Mouse (Mus musculus) R1 (cell line): ENCODE measurements around the gene Olfr243.
"Not testable (repeated sequence)": the region's sequence is repeated elsewhere in the genome, so short reads cannot be mapped to it uniquely, and the experiment has no call there.

ENCODE experiments used
- DNase-seq: peaks from one replicate; pipeline ENCODE4 v3.0.0-alpha.2; 2018; ENCODE audit warnings: low read depth, low spot score

The Olfr243 gene

DNA sequence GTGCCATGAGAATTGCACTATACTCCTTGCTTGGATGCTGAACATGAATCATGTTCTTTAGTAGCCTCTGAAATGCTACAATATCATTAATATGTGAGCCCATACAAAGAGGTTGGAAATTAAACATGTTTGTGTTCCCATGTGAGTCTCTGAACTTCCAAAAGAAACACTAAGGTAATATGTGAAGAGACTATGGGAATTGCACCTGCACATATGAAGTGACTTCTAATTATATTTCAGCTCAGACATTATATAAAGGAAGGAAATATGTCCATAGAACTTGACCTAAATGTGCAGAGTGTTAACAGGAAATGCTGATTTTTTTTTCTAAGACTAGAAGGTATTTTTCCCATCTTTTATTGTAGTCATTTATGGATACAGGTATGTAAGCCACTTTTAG, at the start of gene Olfr243:
TSS of gene Olfr243 (plus strand) at position 301 of the 400 bp plus-strand sequence.
- DNase-seq: no peak

DNA sequence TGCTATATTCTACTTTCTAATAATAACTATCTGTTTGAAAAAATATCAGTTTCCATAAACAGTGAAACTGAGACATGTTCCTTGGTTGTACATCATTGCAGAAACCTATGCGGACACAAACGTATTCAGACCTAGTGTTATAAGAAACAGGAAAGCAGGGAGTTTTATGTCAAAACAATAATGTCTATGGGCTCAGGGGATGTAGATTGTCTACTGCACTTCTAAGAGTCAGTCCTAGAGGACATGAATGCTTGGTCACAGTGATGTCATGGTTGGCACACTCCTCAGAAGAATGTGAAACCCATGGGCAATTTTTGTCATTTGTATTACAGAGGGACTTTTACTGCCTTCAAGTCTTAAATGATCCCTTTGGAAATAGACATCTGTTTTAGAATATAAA, 43.4 kb upstream of the Olfr243 start, which contains the start of gene Olfr624:
TSS of gene Olfr624 (minus strand) at position 101 of the 400 bp plus-strand sequence.
- DNase-seq: no peak

DNA sequence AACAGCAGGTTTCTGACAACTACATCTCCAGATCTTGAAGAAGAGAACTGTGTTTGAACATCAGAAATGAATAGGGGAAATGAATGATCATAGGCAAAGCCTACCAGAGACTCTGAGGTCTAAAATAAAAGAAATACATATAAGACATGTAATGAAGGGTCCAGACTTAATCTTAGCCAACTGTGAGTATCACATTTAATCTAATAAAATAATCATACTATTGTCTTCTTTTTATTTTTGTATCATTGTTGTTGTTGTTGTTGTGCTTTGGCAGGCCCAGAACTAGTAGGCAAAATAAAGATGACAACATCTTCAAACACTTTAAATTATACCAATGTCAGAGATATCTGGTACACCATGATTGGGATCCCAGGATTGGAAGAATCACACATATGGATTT, 32.1 kb upstream of the Olfr243 start, which contains the start of gene Olfr625-ps1:
TSS of gene Olfr625-ps1 (plus strand) at position 301 of the 400 bp plus-strand sequence.
- DNase-seq: no peak

DNA sequence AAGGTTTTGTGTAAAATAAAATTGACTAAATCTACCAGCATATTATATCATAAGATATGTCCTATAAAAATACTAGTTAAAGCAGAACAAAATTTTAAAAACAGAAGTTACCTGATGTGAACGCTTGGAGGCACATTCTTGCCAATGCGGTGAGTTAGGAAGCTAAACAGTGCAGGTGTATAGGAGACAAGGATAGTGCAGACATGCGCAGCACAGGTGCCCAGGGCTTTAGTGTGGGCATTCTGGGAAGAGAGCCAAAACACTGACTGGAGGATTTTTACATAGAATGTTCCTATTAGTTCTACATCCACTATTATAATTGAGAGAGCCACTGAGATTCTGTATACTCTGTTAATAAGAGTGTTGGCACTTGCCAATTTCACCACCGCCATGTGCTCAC, 15.0 kb upstream of the Olfr243 start:
- no peak for DNase-seq

DNA sequence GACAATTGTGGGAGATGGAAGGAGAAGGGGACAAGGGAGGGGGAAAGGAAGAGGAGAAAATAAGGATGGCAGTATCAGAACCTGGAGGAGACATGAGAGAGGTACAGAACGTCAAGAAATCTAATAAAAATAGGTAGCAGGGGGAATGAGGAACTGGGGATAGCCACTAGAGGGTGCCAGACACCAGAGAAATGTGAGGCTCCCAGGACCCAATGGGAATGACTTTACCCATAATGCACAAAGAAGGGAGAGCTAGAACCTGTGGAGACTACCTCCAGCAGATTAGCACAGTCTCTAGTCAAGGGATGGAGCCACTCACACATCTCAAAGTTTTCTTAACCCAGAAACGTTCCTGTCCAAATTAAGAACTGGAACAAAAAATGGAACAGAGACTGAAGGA, 2.4 kb upstream of the Olfr243 start:
- DNase-seq: no peak

DNA sequence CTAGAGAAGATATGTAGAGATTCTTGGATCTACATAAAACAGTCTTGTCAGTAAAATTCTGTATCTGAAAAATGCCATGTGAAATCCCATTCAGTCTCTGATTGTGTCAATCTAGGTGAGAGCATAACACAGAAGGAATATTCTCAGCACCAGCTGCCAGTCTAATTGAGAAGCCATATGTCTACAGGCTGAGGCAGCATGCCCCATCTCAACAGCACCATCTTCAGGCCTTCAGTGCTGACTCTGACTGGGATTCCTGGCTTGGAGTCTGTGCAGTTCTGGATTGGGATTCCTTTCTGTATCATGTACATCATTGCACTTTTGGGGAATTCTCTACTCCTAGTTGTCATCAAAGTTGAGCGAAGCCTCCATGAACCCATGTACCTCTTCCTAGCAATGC, 1.9 kb downstream of the Olfr243 start:
- DNase-seq: not testable (repeated sequence)

DNA sequence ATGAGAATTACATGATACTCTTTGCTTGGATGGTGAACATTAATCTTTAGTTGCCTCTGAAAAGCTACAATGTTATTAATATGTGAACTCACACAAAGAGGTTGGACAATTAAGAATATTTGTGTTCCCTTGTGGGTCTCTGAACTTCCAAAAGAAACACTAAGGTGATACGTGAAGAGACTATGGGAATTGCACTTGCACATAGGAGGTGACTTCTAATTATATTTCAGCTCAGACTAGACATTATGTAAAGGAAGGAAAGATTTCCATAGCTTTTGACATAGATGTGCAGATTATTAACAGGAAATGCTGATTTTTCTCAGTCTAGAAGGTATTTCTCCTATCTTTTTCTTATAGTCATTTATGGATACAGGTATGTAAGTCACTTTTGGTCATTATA, 15.6 kb downstream of the Olfr243 start, which contains the start of gene Olfr628:
TSS of gene Olfr628 (plus strand) at position 301 of the 400 bp plus-strand sequence.
- DNase-seq: no peak

DNA sequence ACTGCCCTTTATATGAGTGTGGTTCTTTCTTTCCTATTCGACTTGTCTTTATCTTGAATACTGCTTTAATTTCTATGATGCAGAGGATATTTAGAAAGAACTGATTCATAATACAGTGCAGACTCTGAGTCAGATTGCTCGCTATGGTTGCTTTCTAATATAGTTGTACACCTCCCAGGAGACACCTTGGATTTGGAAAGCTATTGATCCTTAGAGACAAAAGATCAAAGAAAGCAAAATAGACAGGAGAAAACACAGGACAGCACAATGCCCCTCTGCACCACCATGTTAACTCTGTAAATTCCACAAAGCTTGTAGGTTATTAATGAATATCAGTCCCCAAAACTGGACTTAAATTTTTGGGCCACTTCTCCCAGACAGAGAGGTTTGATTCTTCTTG, 30.4 kb downstream of the Olfr243 start, which contains the start of gene Olfr629:
TSS of gene Olfr629 (minus strand) at position 101 of the 400 bp plus-strand sequence.
- no peak for DNase-seq

DNA sequence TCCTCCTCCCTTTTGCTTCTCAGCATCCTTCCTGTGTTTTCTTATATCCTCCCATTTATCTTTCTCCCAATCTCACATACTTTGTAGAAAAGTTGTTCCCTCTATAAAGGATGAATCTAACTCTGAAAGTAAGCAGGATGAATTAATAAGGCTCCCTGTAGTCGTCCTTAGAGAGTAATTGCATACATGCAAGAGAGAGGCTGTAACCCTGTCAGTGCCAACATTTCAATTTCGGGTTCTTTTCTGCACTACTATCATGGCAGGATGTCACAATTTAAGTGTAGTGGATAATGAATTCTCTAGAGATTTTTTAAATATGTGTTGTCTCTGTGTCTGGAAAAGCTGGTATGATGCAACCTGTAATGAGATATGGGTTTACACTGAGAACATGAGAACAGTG, 42.8 kb downstream of the Olfr243 start, which contains the start of gene Olfr630:
TSS of gene Olfr630 (minus strand) at position 101 of the 400 bp plus-strand sequence.
- DNase-seq: no peak

DNA sequence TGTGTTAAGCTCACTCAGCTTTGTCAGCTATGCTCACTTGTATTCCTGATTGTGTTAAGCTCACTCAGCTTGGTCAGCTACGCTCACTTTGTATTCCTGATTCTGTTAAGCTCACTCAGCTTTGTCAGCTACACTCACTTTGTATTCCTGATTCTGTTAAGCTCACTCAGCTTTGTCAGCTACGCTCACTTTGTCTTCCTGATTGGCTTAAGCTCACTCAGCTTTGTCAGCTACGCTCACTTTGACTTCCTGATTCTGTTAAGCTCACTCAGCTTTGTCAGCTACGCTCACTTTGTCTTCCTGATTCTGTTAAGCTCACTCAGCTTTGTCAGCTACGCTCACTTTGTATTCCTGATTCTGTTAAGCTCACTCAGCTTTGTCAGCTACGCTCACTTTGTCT, 47.7 kb downstream of the Olfr243 start:
- DNase-seq: not testable (repeated sequence)

DNA sequence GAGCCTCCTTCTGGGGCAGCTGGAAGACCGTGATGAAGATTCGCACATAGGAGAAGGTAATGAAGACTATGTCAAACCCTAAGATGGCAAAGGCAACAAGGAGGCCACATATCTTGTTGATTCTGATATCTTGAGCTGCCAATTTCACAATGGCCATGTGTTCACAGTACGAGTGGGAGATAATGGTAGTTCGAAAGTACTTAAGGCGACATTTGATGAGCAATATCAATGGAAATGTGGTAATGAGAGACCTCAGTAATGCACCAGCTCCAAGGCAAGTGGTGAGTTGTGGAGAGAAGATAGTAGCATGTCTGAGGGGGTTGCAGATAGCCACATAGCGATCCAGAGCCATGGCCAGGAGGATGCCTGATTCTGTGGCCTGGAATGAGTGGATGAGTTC, 53.2 kb downstream of the Olfr243 start:
- not testable (repeated sequence) for DNase-seq
